Mouse (Mus musculus): ENCODE results near the gene Rnf182. TPM values are rescaled to one million over a fixed set of nuclear protein-coding genes. Genes with fewer than 3 reads are reported as not detected.

The Rnf182 gene
- total RNA-seq, 2 experiments from 2014 or later = 0.11 TPM; not detected in 1

DNA sequence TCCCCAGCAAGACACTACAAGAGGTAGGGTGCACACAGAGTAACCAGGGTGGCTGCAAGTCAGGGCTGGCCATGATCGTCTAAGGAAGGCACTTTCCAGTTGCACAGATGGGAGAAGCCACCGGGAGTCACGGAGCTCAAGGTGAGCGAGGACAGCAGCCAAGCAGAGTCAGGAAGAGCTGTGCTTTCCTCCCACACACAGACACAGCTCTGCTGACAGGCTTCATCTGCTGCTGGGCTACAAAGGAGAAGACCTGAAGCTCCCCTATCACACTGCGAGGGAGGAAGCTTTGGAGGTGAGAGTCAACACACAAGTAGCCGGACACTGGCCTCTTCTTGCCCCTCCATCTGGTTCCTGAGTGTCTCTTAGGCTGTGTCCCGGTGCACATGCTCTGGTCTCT, 83.0 kb downstream of the Rnf182 start:
- no peak for DNase-seq

DNA sequence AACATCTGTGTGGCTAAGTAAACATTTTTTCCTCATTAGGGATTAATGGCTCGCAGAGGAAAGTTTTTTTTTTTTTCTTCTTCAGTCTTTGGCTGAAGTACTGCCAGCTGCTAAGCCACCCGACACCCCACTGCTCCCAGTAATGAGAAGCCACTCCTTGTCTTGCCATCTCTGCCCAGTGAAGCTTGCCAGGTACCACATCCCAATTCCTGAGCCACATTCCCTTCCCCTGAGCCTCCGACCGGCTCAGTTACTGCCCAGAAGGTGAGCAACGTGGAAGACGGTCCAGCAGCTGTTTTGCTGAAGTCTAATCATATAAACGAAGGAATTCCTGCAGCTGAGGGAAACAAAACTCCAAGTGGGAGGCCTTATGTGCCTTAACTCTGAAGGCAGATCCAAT, 88.0 kb downstream of the Rnf182 start:
- DNase-seq = peak; percentile 11

DNA sequence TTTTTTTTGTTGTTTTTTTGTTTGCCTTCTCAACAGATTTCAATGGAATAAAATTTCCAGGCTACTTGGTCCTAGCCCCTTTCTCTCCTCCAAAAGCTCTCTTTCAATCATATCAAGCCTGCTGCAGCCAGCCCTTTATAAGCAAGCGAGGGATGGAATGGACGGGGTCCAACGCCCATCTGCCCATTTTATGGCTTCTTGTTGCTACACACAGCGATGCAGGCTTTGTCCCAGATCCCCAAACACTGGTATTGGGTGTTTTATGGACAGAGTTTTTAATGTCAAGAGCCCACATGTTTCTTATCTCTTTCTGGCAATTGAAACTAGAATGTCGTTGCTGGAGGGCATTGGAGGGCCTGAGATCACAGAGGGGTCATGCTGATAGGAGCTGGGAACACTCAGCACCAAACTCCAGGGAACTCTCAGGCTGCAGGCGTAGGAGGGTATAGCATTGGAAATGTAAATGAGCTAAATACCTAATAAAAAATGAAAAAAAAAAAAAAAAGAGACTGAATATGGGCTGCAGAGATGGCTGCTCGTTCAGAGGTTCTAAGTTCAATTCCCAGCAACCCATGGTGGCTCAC, 89.1 kb downstream of the Rnf182 start:
- no peak for DNase-seq

DNA sequence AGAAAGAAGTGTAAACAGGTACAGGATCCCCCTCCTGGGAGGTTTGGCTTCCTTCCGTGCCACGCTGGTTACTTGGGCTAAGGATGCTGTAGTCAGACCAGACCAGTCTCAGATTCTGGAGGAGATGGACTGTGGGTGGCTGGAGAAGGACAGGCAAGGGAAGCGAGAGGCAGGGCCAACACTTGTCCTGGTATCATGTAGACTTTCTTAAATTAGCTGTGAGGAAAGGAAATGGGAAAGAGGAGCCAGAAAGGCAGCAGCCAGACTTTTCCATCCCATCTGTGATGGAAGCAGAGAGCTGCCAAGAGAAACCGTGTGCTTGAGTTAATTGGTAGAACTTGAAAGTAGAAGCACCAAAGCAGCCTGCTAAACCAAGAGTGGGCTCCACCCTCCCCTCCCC, 90.9 kb downstream of the Rnf182 start:
- peak; percentile 25 for DNase-seq

DNA sequence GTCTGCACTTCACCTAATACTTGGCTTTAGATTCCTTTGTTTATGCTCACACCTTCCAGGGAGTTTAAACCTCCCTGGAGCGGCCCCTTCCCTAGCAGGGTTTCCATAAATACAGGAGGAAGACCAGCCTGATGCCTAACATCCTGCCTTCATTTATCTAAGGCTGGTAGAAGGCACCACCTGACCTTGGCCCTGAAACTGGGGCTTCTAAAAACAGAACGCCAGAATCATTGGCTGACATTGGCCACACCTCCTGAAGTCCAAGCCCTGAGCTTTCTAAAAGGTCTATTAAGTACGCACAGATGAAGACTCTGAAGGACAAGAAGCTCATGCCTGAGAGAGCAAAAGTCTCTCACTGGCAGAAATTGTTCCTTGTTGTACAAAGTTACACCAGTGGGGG, 94.0 kb downstream of the Rnf182 start:
- no peak for DNase-seq

DNA sequence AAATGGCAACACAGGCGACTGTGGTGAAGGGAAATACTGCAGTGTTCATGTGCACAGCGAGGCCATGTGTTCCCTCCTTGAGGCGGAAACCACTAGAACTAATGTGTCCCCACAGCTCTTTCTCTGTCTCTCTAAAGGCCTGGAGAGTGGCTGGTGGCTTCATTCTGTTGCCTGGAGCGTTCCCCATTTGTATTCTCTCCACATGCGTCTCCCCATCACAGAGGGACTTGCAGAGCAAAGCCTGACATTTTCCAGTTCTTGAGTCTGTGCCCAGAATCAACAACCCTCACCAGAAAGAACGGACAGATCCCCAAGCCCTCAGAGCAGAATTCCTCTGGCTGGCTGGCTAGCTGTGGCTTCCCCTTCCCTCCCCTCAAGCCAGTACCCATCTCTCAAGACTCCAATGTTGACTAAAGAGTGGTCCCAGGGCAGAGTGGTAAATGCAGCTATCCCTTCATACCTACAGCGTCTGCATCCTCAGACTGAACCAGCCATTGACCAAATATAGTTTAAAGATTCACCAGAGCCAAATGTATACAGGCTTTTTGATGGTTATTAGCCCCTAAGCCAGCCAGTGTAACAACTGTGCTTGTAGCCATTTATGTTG, 96.3 kb downstream of the Rnf182 start:
- DNase-seq = no peak

DNA sequence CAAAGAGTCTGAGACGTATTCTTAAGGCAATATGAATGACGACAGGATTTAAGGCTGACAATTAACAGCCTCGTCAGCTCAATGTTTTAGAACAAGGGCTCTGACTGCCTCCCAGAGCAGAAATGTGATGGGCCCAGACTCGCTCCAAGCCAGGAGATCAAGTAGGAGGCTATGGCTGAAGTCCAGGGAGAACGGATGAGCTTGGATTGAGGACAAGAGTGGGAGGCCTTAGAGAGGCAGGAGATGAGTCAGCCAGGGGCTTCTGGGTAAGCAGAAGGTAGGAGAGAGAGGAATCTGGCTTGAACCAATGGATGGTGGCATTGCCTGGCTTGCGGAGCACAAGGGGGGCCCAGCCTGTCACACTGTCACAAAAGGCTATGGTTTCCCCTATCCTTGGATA, 99.2 kb downstream of the Rnf182 start:
- DNase-seq = no peak

DNA sequence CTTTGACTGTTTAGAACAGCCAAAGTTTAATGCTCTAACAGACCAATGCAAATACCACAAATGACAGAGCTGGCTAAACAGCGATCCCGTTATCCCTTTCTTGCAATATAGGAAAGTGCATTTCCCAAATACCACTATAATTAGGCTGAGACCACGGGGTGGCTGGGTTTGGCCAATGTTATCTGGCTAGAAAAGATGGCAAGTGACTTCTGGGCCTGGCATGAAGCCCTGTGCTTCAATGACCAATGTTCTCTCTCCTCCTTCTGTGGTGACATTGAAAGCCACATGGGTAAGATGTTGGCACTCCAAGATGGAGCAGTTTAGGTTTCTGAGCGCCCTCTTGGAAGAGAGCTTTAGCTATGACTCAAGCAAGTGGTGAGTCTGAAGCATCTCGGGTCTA, 100.0 kb downstream of the Rnf182 start:
- DNase-seq = no peak

DNA sequence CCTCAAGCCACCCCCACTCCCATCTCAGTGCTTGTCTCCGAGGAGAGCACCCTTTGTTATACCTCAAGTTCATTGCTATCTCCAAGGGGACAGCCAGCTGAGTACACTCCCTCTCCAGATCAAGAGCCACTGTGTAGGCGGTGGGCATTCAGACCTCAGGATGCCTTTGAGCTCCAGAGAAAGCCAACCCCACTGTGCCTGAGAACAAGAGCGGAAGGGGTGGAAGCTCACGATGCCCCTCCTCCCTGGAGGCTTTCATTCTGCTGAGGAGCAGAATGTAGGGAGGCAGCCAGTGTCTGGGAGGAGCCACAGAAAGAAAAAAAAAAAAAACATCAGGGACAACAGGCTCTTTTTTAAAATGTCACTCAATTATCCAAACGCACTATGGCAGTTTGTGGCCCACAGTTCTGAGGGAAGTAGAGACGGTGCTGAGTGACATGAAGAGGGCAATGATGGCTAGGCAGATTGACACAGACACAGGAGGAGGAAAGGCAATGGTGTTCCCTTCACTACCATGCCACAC, 101.1 kb downstream of the Rnf182 start:
- no peak for DNase-seq

DNA sequence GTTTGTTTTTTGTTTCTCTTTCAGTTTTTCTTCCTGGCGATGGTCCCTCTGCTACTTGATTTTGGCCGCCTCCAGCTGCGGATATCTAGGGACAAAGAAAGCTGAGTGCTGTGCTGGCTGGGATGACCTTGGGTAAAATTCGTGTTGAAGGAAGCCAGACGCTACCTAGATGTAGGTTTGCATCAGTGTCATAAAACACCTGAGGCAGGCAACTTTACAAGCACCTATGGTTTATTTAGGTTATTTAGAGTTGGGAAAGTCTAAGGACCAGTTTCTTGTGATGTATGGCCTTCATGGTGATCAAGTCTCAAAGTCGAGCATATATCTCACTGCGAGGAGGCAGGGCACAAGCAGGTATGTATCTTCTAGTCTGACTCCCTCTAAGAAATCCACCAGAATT, 102.7 kb downstream of the Rnf182 start:
- no peak for DNase-seq

DNA sequence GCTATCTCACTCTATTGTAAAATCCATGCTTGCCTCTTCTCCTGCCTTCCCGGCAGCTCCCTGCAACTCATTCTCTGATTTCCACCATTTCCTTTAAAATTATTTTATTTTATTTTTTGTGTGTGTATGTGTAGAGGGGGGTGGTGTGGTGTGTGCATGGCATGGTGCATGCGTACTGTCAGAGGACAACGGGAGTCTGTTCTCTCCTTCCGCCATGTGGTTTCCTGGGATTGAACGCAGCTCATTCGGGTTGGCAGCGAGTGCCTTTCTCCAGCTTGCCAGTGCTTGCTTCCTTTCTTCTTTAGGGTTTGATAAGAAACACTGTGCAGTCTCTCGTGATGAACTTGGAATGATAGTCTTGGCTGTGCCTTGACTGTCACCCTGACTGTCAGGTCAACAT, 105.0 kb downstream of the Rnf182 start:
- no peak for DNase-seq

Other genes with a start within 250 kb of the Rnf182 start
- gene Nol7, start 217.3 kb upstream of the Rnf182 start, total RNA-seq (2021) = 100 to 1,000 TPM; 108 to 109 TPM
- gene Ranbp9, start 134.4 kb upstream of the Rnf182 start, total RNA-seq (2021) = 10 to 100 TPM; 34.0 to 38.1 TPM
- 10 to 100 TPM; 26.5 to 28.7 TPM for gene Mcur1, start 55.5 kb upstream of the Rnf182 start, total RNA-seq (2021)
- gene Cd83, start 169.1 kb downstream of the Rnf182 start, total RNA-seq (2021) = under 1 TPM; 0.67 to 0.77 TPM